Mouse (Mus musculus): Measurements from ENCODE around the gene Ciao2a. TPM values are rescaled to one million over a fixed set of nuclear protein-coding genes. Genes with fewer than 3 reads are reported as not detected.

Ciao2a gene
- polyA plus RNA-seq, 1 experiment from 2014 or later = 175 TPM

- H3K4me1 ChIP-seq (ENCODE audit: control insufficient read depth, insufficient read depth, low read length) = peaks cover 20% of the 10 kb centered on the region
- H3K36me3 ChIP-seq (ENCODE audit: control insufficient read depth, insufficient read depth) = no peaks in the 10 kb centered on the region
- no peak overlapping the region for H3K9ac ChIP-seq (ENCODE audit: low read length)
- H3K4me3 ChIP-seq (ENCODE audit: low read length) = no peak overlapping the region
- ATAC-seq (replicated peaks; ENCODE audit: extremely low read depth, insufficient read depth, low FRiP score) = no peak
- H3K4me2 ChIP-seq (ENCODE audit: low read depth, low read length) = no peak overlapping the region
- H3K27ac ChIP-seq (ENCODE audit: low read length) = no peak overlapping the region
- H3K9me3 ChIP-seq (replicated peaks; ENCODE audit: control insufficient read depth, low read length) = no peaks in the 10 kb centered on the region
- 27% methylated on average over 11 of the region's 11 CpGs for WGBS
- no peaks in the 10 kb centered on the region for H3K27me3 ChIP-seq (ENCODE audit: control insufficient read depth, insufficient read depth, low read length)
Observed at GRCm38 (mm10) chr9:66181826-66182678, 55.6 kb downstream of the Ciao2a start.

DNA sequence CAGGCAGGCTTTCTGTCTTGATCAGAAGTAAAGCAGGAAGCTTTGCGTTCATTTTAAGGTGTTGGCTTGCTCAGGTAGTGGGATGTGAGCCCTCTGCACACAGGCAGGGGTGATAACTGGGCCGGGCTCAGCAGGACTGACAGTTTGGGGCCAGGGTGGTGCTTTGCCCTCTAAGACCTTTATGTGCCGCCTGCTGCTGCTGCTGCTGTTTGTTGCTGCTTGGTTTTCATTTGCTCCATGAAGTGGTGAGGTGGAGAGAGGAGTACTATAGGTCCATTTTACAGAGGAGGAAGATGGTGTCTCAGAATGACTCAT is 56.2 kb downstream of the Ciao2a start:
- H3K9ac ChIP-seq (ENCODE audit: low read length) = no peak overlapping the region
- H3K36me3 ChIP-seq (ENCODE audit: control insufficient read depth, insufficient read depth) = no peaks in the 10 kb centered on the region
- no peaks in the 10 kb centered on the region for H3K27me3 ChIP-seq (ENCODE audit: control insufficient read depth, insufficient read depth, low read length)
- H3K27ac ChIP-seq (ENCODE audit: low read length) = no peak overlapping the region
- H3K4me1 ChIP-seq (ENCODE audit: control insufficient read depth, insufficient read depth, low read length) = peaks cover 20% of the 10 kb centered on the region
- ATAC-seq (replicated peaks; ENCODE audit: extremely low read depth, insufficient read depth, low FRiP score) = no peak
- no peak overlapping the region for H3K4me2 ChIP-seq (ENCODE audit: low read depth, low read length)
- WGBS = 56% methylated on average over 3 of the region's 3 CpGs
- no peaks in the 10 kb centered on the region for H3K9me3 ChIP-seq (replicated peaks; ENCODE audit: control insufficient read depth, low read length)
- no peak overlapping the region for H3K4me3 ChIP-seq (ENCODE audit: low read length)

- no peak for ATAC-seq (replicated peaks; ENCODE audit: extremely low read depth, insufficient read depth, low FRiP score)
- WGBS = 64% methylated on average over 3 of the region's 3 CpGs
- Histone ChIP-seq H3K9ac (ENCODE audit: low read length) (no peak overlapping the region), H3K4me3 (ENCODE audit: low read length) (no peak overlapping the region), H3K36me3 (ENCODE audit: control insufficient read depth, insufficient read depth) (no peaks in the 10 kb centered on the region), H3K27ac (ENCODE audit: low read length) (no peak overlapping the region), H3K4me1 (ENCODE audit: control insufficient read depth, insufficient read depth, low read length) (peaks cover 20% of the 10 kb centered on the region), H3K4me2 (ENCODE audit: low read depth, low read length) (no peak overlapping the region), H3K27me3 (ENCODE audit: control insufficient read depth, insufficient read depth, low read length) (no peaks in the 10 kb centered on the region), H3K9me3 (replicated peaks; ENCODE audit: control insufficient read depth, low read length) (no peaks in the 10 kb centered on the region)
Observed at GRCm38 (mm10) chr9:66183023-66183422, 56.6 kb downstream of the Ciao2a start.

- Histone ChIP-seq H3K27ac (ENCODE audit: low read length) (no peak overlapping the region), H3K36me3 (ENCODE audit: control insufficient read depth, insufficient read depth) (no peaks in the 10 kb centered on the region), H3K9ac (ENCODE audit: low read length) (no peak overlapping the region), H3K4me3 (ENCODE audit: low read length) (no peak overlapping the region), H3K4me2 (ENCODE audit: low read depth, low read length) (no peak overlapping the region), H3K9me3 (replicated peaks; ENCODE audit: control insufficient read depth, low read length) (0 out of 2 replicates have a peak, but pooled peaks cover 2% of the 10 kb centered on the region), H3K27me3 (ENCODE audit: control insufficient read depth, insufficient read depth, low read length) (no peaks in the 10 kb centered on the region), H3K4me1 (ENCODE audit: control insufficient read depth, insufficient read depth, low read length) (peaks cover 18% of the 10 kb centered on the region)
- WGBS = 75% methylated on average over 5 of the region's 5 CpGs
- no peak for ATAC-seq (replicated peaks; ENCODE audit: extremely low read depth, insufficient read depth, low FRiP score)
Observed at GRCm38 (mm10) chr9:66184572-66184971, 58.2 kb downstream of the Ciao2a start.

DNA sequence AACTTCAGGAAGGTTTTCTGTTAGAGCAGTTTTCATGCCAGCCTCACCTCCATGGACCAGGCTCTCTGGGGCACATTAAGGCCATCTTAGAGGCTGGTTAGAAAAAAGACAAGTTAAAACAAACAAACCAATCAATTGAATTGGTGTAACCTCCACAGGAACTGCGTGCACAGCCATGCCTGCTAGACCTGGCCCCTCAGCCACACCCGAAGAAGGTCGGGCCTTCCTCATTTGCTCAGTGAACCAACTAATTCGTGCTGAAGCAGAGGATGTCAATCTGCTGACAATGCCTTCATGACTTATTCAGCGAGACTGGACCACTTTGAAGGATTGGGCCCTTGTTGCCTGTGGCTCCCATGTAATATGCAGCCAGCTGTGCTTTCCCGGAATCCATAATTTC is 60.0 kb downstream of the Ciao2a start:
- Histone ChIP-seq H3K36me3 (ENCODE audit: control insufficient read depth, insufficient read depth) (no peaks in the 10 kb centered on the region), H3K9ac (ENCODE audit: low read length) (no peak overlapping the region), H3K9me3 (replicated peaks; ENCODE audit: control insufficient read depth, low read length) (0 out of 2 replicates have a peak, but pooled peaks cover 2% of the 10 kb centered on the region), H3K27me3 (ENCODE audit: control insufficient read depth, insufficient read depth, low read length) (no peaks in the 10 kb centered on the region), H3K4me3 (ENCODE audit: low read length) (no peak overlapping the region), H3K4me1 (ENCODE audit: control insufficient read depth, insufficient read depth, low read length) (peaks cover 11% of the 10 kb centered on the region), H3K27ac (ENCODE audit: low read length) (no peak overlapping the region), H3K4me2 (ENCODE audit: low read depth, low read length) (no peak overlapping the region)
- no peak for ATAC-seq (replicated peaks; ENCODE audit: extremely low read depth, insufficient read depth, low FRiP score)
- 54% methylated on average over 6 of the region's 6 CpGs for WGBS

Other genes with a start within 250 kb of the Ciao2a start
- gene Pclaf, start 236.4 kb upstream of the Ciao2a start, polyA plus RNA-seq (2015; fragmentation: Nextera tagmentation; extraction: Ambion mirVana) = 85.6 and 105 TPM in 2 replicates
- 21.7 and 22.5 TPM in 2 replicates for gene Trip4, start 217.8 kb upstream of the Ciao2a start, polyA plus RNA-seq (2015; fragmentation: Nextera tagmentation; extraction: Ambion mirVana)
- gene Csnk1g1, start 217.7 kb upstream of the Ciao2a start, polyA plus RNA-seq (2015; fragmentation: Nextera tagmentation; extraction: Ambion mirVana) = 11.7 and 12.4 TPM in 2 replicates
- 354 and 365 TPM in 2 replicates for gene Ppib, start 66.4 kb upstream of the Ciao2a start, polyA plus RNA-seq (2015; fragmentation: Nextera tagmentation; extraction: Ambion mirVana)
- 1.4 and 1.8 TPM in 2 replicates for gene Snx22, start 56.9 kb upstream of the Ciao2a start, polyA plus RNA-seq (2015; fragmentation: Nextera tagmentation; extraction: Ambion mirVana)
- 66.8 and 73.6 TPM in 2 replicates for gene Snx1, start within 50 bp of the Ciao2a start, polyA plus RNA-seq (2015; fragmentation: Nextera tagmentation; extraction: Ambion mirVana)
- gene Dapk2, start 31.6 kb downstream of the Ciao2a start, polyA plus RNA-seq (2015; fragmentation: Nextera tagmentation; extraction: Ambion mirVana) = 6.4 and 6.5 TPM in 2 replicates
- 16.3 and 17.0 TPM in 2 replicates for gene Herc1, start 223.8 kb downstream of the Ciao2a start, polyA plus RNA-seq (2015; fragmentation: Nextera tagmentation; extraction: Ambion mirVana)

All from heart, embryonic 16.5 days (tissue).